Mouse (Mus musculus) megakaryocyte progenitor cell, adult 5-6 weeks (primary cell): Measurements from ENCODE around the gene Gm38392. TPM values are rescaled to one million over a fixed set of nuclear protein-coding genes. Genes with fewer than 3 reads are reported as not detected.
A peak's percentile ranks its signal among the peaks of the same experiment; 100 is the strongest.

ENCODE experiments used
- ATAC-seq: replicated peaks from 2 replicates; pipeline ENCODE4 v1.8.0; 2016; ENCODE audit warnings: mild to moderate bottlenecking, moderate TSS enrichment, inconsistent platforms; ENCODE audit not compliant: poor library complexity
- total RNA-seq, 2 experiments: library from RNA; stranded (forward) in 1 of 2; stranded (reverse) in 1 of 2; fragments of 157-497, 149-512 nt in 1 of 2; fragments of 200-1000 nt in 1 of 2; gene quantifications; 2 replicates each; pipeline versions ENCODE4 v1.2.3 to v1.2.4; 2015 to 2017

Gm38392 gene
- total RNA-seq, 2 experiments from 2014 or later, result 0.10 TPM; not detected in 1

GRCm38 (mm10) chr3:88219940-88220339 is 67.1 kb downstream of the Gm38392 start:
- no peak for ATAC-seq

DNA sequence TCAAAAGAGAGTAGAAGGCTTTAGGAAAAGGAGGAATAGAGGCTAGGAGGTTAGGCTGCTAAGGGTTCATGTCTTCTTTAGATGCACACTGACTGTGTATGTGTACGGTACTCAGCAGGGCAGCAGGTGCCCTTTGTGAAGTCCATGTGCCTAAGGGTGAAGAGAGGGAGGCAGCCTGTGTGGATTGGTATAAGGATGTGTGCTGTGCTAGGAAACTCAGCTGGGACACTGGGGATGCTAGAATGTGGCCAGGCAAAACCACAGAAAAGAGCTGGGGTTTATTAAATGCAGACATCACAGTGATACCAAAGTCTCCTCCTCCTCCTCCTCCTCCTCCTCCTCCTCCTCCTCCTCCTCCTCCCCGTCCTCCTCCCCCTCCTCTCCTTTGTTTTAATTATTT is 69.3 kb downstream of the Gm38392 start:
- no peak for ATAC-seq

- ATAC-seq, result no peak
Measured at GRCm38 (mm10) chr3:88216534-88217326, 70.3 kb downstream of the Gm38392 start.

- no peak for ATAC-seq
Measured at GRCm38 (mm10) chr3:88216116-88216515, 70.9 kb downstream of the Gm38392 start.

DNA sequence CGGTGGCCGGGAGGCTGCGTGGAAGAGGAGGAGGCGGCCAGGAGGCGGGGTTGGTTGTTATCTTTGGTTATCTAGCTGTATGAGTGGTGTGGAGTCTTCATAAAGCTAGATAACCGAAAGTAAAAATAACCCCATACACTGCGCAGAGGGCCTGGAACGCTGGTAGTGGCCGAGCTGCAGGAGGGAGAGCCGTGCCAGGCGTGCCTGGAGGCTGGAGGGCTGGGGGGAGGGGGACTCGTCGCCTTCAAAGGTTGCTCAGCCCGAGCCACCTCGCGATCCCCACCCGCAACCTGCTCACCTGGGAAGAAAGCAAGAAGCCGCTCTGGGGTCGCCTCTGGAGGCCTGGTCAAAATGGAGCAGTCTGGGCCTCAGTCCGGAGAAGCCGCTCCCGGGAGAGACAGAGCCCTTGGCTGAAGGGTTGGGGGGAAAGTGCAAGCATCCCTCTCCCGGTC is 71.4 kb downstream of the Gm38392 start:
- 0 out of 2 replicates have a peak, but pooled peaks have one; percentile 7 for ATAC-seq

DNA sequence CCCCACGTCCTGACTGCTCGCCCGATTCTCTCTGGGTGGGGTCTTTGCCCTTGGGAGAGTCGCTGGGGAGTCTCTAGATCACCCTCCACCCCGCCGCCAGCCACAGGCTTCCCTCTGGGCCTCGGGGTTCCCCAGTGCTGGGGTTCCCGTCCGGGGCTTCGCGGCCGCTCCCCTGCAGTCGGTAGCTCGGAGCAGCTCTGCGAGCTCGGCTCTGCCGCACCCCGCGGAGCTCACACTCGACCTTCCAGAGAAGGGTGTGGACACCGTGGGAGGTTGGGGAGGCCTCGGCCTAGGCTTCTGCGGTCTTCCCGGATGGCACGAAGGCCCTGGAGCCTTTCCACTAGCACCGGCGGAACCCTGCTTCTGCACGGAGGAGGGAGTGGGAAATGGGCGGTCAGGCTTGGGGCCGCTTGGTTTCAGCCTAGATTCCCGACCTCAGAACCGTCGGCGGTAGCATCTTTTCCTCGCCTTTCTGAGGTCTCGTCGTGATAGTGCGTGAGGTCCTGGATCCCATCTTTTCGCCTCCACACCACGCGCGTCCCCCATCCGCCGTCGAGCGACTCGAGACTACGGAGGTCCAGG is 71.9 kb downstream of the Gm38392 start:
- peak; percentile 21; the same call in 1 of the 2 replicates for ATAC-seq

GRCm38 (mm10) chr3:88214197-88214938 is 72.6 kb downstream of the Gm38392 start:
- no peak for ATAC-seq

DNA sequence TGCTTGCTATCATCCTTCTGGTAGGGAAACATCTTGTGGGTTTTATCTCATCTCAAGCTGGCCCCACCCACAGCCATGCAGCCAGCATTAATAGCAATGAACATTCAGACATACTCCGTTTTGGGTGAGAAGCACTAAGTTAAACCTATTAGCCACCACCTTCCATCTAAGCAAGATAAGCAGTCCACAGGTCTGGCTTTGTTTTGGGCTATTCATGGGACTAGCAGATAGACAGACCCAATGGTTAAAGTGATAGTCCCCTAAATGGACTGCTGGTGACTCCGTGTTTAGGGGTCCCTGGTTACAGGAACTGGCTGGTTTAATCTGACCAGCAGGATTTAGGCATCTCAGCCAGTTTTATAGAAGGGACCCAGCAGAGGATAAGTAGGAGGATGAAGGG is 74.0 kb downstream of the Gm38392 start:
- ATAC-seq, result peak; percentile 35

GRCm38 (mm10) chr3:88212356-88212755 is 74.7 kb downstream of the Gm38392 start:
- no peak for ATAC-seq

GRCm38 (mm10) chr3:88210918-88211317 is 76.1 kb downstream of the Gm38392 start:
- no peak for ATAC-seq

DNA sequence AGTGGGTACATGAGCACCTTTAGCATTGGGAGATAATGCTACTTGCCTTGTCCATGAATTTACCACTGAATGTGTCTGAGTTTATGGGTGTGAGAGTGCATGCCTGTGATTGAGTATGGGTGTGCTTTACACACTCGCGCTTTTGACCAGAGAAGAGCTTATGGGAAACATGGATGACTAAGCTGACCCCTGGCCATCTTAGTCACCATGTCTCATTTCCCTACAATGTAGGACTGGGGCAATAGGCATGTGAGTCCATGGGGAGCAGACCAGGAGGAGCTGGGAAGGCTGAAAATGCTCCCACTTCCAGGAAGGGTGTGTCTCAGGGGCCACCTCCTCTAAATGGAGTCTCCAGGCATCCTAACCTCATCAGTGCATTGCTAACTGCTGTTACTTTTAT is 76.9 kb downstream of the Gm38392 start:
- no peak for ATAC-seq

DNA sequence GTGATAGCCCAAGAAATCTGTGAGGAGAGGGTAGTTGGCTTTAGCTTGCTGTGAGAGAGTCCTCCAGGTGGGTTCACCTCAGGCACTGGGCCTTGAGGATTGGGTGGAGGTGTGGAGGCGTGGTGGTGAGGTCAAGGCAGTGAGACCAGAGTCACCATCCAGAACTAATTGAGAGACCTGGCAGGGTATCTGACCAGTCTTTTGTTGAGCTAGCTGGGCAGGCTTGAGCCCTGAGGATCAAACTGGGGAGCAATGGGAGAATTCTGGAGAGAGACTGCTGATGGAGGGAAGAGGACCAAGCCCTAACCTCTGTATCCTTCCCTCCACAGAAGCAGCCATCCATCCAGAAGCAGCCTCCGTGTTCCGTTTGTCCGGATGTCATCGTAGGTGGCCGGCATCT is 77.7 kb downstream of the Gm38392 start:
- ATAC-seq, result no peak

GRCm38 (mm10) chr3:88208226-88208720 is 78.7 kb downstream of the Gm38392 start:
- no peak for ATAC-seq

GRCm38 (mm10) chr3:88207451-88208100 is 79.4 kb downstream of the Gm38392 start:
- ATAC-seq, result no peak

DNA sequence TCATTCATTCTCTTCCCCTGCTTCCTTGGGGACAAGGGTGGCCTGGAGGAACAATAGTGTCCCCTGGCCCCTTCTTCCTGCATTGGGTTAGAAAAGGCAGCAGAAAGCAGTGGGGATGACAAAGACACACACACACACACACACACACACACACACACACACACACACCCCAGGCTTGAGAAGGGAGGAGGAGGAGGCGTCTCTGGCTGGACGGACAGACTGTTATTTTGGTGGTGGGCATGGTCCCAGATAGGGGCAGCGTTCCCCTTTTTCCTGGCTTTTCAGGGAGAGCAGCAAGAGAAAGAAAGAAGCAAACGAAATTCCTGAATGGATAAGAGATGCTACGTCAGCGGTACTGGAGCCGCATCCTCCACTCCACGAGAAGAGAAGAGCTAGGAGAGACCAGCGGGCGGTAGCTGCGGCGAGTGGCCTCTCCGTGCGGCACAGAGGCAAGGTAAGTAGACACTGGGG is 80.1 kb downstream of the Gm38392 start:
- ATAC-seq, result no peak

DNA sequence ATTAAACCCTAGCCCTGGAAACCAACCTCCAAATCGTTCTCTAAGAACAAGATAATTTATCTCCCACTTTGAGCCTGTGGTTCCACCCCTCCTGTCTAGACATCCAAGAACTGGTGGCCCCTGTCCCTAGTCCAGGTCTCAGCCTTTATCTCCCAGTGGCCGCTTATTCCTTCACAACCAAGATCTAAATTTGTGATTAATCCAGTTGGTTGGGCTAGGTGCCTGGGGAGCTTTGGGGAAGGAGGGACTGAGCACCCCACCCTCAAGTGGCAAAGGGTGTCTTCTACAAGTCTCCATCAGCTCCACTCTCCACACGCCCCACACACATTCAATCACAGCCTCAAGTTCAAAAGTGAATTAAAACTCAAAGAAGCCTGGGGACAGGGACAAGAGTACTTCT is 80.5 kb downstream of the Gm38392 start:
- ATAC-seq, result no peak

GRCm38 (mm10) chr3:88205563-88206491 is 81.2 kb downstream of the Gm38392 start:
- no peak for ATAC-seq

- no peak for ATAC-seq
Measured at GRCm38 (mm10) chr3:88205176-88205562, 81.8 kb downstream of the Gm38392 start.

- ATAC-seq, result no peak
Measured at GRCm38 (mm10) chr3:88204751-88205150, 82.3 kb downstream of the Gm38392 start.
